Mouse (Mus musculus): Measurements from ENCODE around the gene Cldn5. TPM values are rescaled to one million over a fixed set of nuclear protein-coding genes. Genes with fewer than 3 reads are reported as not detected.

Cldn5 gene
- polyA plus RNA-seq, 1 experiment from 2014 or later: 68.2 TPM

DNA sequence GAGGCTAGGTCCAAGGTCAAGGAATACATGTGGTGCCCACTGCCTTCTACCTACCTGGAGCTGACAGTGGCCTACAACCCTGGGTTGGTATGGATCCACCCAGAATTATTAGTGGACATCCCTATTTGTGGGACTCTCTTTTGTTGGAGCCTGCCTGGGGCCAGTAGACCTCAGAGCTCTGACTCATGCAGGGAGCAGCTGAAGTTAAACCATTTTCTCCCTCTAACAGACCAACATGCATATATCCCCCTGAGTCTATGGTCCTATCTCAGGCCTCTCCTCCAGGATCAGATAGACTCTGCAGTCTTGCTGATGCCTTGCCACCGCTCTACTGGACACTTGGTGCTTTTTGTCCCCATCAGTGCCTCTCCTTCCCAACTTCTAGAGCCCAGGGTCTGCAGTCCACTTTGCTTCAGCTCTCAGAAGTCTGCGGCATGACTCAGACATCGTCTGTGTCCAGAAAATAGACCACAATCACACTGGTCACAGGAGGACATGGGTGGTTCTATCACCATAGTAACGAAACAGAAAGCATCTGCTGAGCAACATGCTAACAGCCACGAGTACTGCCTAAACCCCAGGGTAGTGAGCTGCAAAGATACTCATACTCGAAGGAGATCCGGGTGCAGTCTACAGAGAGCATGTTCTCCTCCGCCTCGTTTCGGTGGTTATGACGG lies 18.7 kb downstream of the Cldn5 start:
- no peak overlapping the region for H3K4me2 ChIP-seq (replicated peaks)
- H3K27me3 ChIP-seq: no peaks in the 10 kb centered on the region
- H3K9ac ChIP-seq (replicated peaks): no peak overlapping the region
- 93% methylated on average over 11 of the region's 11 CpGs for WGBS
- no peaks in the 10 kb centered on the region for H3K9me3 ChIP-seq
- no peak overlapping the region for H3K27ac ChIP-seq
- H3K4me3 ChIP-seq (replicated peaks): no peak overlapping the region
- H3K4me1 ChIP-seq (replicated peaks): no peaks in the 10 kb centered on the region
- H3K36me3 ChIP-seq: peaks cover 36% of the 10 kb centered on the region
- no peak for ATAC-seq

DNA sequence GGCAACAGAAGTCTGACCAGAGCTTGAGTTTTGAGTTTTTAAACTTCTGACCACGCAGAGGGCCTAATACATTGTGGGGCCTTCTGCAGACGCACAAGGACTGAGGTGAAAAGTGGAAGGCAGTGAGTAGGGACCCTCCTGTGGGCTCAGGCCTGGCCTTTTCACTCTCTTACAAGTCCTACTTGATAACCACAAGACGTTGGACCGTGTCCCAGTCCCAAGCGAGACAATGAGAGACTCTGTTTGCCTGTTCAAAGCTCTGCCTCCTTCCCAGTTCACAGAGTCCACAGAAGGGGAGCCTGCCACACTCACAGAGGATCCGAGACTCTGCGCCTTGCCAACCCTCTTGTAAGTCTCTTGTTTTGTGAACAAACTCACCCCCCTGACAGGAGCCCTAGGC lies 20.0 kb downstream of the Cldn5 start:
- no peak for ATAC-seq
- H3K9me3 ChIP-seq: no peaks in the 10 kb centered on the region
- H3K27me3 ChIP-seq: no peaks in the 10 kb centered on the region
- H3K4me1 ChIP-seq (replicated peaks): no peaks in the 10 kb centered on the region
- no peak overlapping the region for H3K4me3 ChIP-seq (replicated peaks)
- H3K4me2 ChIP-seq (replicated peaks): no peak overlapping the region
- no peak overlapping the region for H3K27ac ChIP-seq
- no peak overlapping the region for H3K9ac ChIP-seq (replicated peaks)
- H3K36me3 ChIP-seq: peaks cover 41% of the 10 kb centered on the region
- WGBS: 90% methylated on average over 7 of the region's 7 CpGs

DNA sequence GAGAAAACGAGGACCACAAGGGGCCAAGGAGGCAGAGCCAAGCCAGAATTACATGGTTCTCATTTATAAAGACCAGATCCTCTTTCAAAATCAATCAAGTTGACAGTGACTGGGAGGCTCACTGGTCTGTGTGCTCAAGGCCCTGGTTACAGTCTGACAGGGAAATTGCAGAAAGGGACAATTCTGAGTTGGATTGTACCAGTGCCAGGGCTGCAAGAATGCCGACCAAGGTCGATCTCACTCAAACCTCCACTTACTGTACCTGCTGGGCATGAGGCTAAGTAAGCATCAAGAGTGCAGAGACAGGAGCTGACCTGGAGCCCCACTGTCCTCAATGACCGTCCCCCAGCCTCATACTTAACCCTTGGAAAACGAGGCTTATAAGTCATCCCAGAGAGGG lies 21.5 kb downstream of the Cldn5 start:
- Histone ChIP-seq H3K36me3 (peaks cover 41% of the 10 kb centered on the region), H3K4me1 (replicated peaks) (no peaks in the 10 kb centered on the region), H3K9me3 (no peaks in the 10 kb centered on the region), H3K4me3 (replicated peaks) (no peak overlapping the region), H3K9ac (replicated peaks) (0 out of 2 replicates have a peak overlapping the region, but pooled peaks have one; percentile 14), H3K27me3 (no peaks in the 10 kb centered on the region), H3K4me2 (replicated peaks) (no peak overlapping the region), H3K27ac (no peak overlapping the region)
- WGBS: 91% methylated on average over 5 of the region's 5 CpGs
- no peak for ATAC-seq

DNA sequence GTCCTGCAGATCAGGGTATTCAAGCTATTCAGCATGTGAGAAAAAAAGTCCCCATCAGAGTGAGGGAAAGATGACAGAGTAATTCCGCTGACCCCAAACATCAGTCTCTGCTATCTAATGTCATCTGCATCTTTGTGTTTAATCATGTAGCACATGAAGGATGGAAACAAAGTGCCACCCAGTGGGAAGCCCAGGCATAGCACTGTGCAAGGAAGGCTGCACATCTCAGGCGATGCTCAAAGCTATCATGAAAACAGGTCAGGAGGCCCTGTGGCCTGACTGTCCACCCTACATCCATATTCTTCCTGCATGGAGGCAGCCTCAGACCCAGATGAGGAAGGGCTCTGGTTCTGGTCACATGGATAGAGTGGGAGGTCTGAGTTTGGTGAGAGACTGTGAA lies 22.2 kb downstream of the Cldn5 start:
- H3K27ac ChIP-seq: no peak overlapping the region
- peak; percentile 55; the same call in 1 of the 2 replicates for ATAC-seq
- H3K4me1 ChIP-seq (replicated peaks): no peaks in the 10 kb centered on the region
- H3K9me3 ChIP-seq: no peaks in the 10 kb centered on the region
- H3K36me3 ChIP-seq: peaks cover 42% of the 10 kb centered on the region
- H3K4me3 ChIP-seq (replicated peaks): no peak overlapping the region
- H3K27me3 ChIP-seq: no peaks in the 10 kb centered on the region
- 65% methylated on average over 2 of the region's 2 CpGs for WGBS
- no peak overlapping the region for H3K4me2 ChIP-seq (replicated peaks)
- no peak overlapping the region for H3K9ac ChIP-seq (replicated peaks)

DNA sequence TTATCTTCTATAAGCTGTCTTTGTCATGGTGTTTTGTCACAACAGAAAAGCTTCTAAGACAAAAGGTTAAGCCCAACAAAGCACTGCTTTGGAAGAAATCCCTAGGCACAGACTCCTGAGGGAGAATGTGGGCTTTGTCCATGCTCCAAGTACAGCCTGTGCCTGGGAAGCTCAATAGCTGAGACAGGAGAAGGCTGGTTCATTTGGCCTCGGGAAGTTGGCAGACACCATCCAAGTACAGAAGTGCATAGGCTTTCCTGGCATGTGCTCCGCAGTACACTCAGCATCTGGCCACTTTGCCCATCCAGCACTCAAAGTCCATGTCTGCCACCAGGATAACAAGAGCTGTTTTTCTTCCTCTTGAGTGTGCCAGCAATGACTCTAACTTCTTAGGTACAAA lies 29.1 kb downstream of the Cldn5 start:
- WGBS: 93% methylated on average over 2 of the region's 2 CpGs
- no peak for ATAC-seq

DNA sequence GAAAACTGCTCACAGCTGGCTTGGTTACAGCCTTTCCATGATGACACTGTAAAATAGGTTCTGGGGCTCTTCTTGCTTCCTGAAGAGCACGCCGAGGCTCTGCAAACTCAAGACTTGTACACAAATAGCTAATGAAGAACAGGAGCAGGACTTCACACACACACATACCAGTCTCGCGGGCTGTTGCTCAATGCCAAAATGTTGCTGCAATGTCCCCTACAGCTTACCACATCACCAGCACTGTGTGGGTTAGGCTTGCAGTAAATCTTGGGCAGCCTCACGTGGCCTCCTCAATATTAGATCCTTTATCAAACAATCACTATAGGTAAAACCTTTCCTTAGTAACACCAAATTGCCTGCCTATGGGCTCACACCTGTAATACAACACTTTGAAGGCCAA lies 32.4 kb downstream of the Cldn5 start:
- Histone ChIP-seq H3K9ac (replicated peaks) (no peak overlapping the region), H3K36me3 (peaks cover 26% of the 10 kb centered on the region), H3K27me3 (no peaks in the 10 kb centered on the region), H3K4me3 (replicated peaks) (no peak overlapping the region), H3K27ac (no peak overlapping the region), H3K9me3 (no peaks in the 10 kb centered on the region), H3K4me1 (replicated peaks) (peaks cover 22% of the 10 kb centered on the region), H3K4me2 (replicated peaks) (no peak overlapping the region)
- no peak for ATAC-seq
- WGBS: 93% methylated on average over 5 of the region's 5 CpGs

More for the DNA sequence above, 29.1 kb downstream of the Cldn5 start:
- no peak overlapping the region for H3K27ac ChIP-seq
- no peak overlapping the region for H3K4me2 ChIP-seq (replicated peaks)
- no peaks in the 10 kb centered on the region for H3K27me3 ChIP-seq
- H3K9ac ChIP-seq (replicated peaks): no peak overlapping the region
- H3K9me3 ChIP-seq: no peaks in the 10 kb centered on the region
- H3K4me1 ChIP-seq (replicated peaks): peaks cover 2% of the 10 kb centered on the region
- peaks cover 33% of the 10 kb centered on the region for H3K36me3 ChIP-seq
- no peak overlapping the region for H3K4me3 ChIP-seq (replicated peaks)

DNA sequence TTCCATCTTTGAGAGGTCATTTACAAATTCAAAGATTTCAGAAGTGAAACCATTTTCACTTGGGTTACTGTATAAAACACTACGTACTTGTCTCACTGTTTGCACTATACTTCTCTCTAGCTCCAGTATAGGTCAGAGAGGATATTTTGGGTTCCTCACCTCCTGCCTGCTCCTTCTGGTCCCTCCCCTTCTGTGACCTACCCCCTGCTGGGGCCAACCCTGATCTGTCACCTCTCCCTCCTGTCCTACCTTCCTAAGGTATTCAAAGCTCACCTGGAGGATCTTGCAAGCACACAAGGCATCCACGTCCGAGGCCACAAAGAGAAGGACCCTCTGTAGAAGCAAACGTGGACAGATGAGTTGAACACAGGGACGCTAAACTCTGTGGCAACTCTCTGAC lies 34.4 kb downstream of the Cldn5 start:
- H3K9ac ChIP-seq (replicated peaks): peak overlapping the region; percentile 50
- H3K27ac ChIP-seq: no peak overlapping the region
- 10% methylated on average over 5 of the region's 5 CpGs for WGBS
- peaks cover 27% of the 10 kb centered on the region for H3K36me3 ChIP-seq
- H3K4me1 ChIP-seq (replicated peaks): peaks cover 23% of the 10 kb centered on the region
- no peaks in the 10 kb centered on the region for H3K27me3 ChIP-seq
- peak overlapping the region; percentile 81 for H3K4me2 ChIP-seq (replicated peaks)
- ATAC-seq: peak; percentile 16
- peak overlapping the region; percentile 77 for H3K4me3 ChIP-seq (replicated peaks)
- H3K9me3 ChIP-seq: no peaks in the 10 kb centered on the region

DNA sequence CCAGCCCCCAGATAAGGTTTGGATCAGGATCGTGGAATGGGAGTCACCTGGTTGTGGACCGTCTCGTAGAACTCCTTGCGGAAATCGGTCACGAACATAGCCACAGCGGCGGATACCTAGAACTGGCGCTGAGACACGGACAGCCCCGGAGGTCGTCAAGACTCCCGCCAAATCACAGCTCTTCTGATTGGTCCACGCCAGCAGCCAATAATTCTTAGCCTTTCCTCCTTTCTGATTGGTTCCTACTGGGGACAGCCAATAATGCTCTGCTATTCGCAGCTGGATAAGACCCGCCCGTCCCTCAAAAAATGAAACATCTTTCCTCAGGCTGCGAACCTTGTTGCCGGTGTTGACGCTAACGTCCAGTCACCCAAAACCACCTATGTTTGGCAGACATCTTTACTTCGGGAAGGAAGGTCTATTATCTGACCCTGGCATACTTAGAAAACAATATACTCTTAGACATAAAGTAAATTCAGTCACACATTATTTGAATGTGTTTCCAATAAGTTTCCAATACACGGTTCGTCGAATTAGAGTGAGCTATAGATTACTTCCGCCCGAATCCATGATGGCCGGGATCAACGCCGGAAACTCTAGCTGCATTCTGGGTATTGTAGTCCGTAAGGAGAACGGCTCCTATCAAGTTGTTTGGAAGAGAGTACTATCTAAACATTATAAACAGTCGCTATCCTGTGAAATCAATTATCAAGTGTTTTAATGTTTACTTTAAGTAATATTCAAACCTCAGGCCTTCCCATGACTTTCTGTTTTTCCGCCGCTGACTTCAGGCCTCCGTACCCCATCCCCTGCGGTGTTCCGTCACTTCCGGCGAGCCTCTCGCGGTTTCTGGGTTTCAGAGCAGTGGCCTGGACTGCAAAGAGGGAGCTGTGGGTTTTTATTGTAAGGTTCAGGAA lies 35.1 kb downstream of the Cldn5 start, which contains the start of the genes Ufd1 and Cdc45:
TSS of gene Ufd1 (plus strand) at position 312 of the 917 bp plus-strand sequence.
TSS of gene Cdc45 (minus strand) at position 520 of the 917 bp plus-strand sequence.
- H3K4me2 ChIP-seq (replicated peaks): peak within 1 kb of the TSS; percentile 81
- no peaks in the 10 kb centered on the region for H3K9me3 ChIP-seq
- H3K4me3 ChIP-seq (replicated peaks): peak within 1 kb of the TSS; percentile 77
- ATAC-seq: peak; percentile 95
- peaks cover 31% of the 10 kb centered on the region for H3K36me3 ChIP-seq
- peak within 1 kb of the TSS; percentile 40 for H3K27ac ChIP-seq
- 0% methylated on average over 42 of the region's 42 CpGs for WGBS
- H3K4me1 ChIP-seq (replicated peaks): peaks cover 23% of the 10 kb centered on the region
- H3K27me3 ChIP-seq: no peaks in the 10 kb centered on the region
- peak within 1 kb of the TSS; percentile 85 for H3K9ac ChIP-seq (replicated peaks)

DNA sequence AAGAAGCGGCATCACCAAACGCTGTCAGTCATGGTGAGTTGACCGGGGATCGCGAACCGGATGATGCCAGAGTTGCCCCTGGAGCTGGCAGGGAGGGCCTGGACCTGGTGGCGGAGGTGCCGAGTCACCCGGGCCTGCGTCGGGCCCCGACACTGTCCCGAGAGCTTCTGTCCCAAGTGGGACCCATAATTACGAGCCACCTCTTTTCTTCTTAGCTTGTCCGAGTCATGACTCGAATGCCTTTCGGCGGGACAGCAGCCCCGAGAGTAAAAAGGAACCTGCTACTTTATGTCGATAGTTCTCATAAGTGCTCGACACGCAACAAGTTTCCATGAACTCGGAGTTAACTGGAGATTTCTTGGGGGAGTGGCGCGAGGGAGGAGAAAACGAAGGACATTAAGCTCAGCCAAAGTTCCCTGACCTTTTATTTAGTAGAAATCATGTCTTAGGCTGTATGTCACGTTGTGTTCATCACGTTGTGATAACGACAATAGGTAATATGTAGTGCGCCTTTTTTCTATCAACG lies 35.8 kb downstream of the Cldn5 start:
- H3K27ac ChIP-seq: peak overlapping the region; percentile 32; the same call in 1 of the 2 replicates
- peaks cover 36% of the 10 kb centered on the region for H3K36me3 ChIP-seq
- H3K27me3 ChIP-seq: no peaks in the 10 kb centered on the region
- ATAC-seq: peak; percentile 73; the same call in 1 of the 2 replicates
- peak overlapping the region; percentile 85 for H3K9ac ChIP-seq (replicated peaks)
- peak overlapping the region; percentile 77 for H3K4me3 ChIP-seq (replicated peaks)
- no peaks in the 10 kb centered on the region for H3K9me3 ChIP-seq
- 2% methylated on average over 31 of the region's 31 CpGs for WGBS
- H3K4me1 ChIP-seq (replicated peaks): peaks cover 23% of the 10 kb centered on the region
- peak overlapping the region; percentile 81 for H3K4me2 ChIP-seq (replicated peaks)

DNA sequence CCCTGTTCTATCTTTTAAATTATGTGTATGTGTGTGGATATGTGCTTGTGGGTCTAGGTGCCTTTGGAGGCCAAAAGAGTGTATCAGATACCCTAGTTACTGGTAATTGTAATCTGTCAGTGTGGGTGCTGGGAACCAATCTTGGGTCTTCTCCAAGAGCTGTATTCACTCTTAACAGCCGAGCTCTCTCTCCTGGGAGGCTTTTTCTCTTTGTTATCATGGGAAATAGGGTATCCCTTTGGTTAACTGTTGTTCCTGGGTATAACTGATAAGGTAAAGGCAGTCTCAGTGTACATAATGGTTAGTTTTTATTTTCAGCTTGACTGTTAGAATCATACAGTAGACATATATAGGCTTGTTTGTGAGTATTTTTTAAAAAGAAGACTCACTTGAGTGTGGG lies 45.7 kb downstream of the Cldn5 start:
- Histone ChIP-seq H3K36me3 (peaks cover 97% of the 10 kb centered on the region), H3K4me1 (replicated peaks) (no peaks in the 10 kb centered on the region), H3K4me3 (replicated peaks) (no peak overlapping the region), H3K27ac (no peak overlapping the region), H3K4me2 (replicated peaks) (no peak overlapping the region), H3K9me3 (no peaks in the 10 kb centered on the region), H3K27me3 (no peaks in the 10 kb centered on the region), H3K9ac (replicated peaks) (no peak overlapping the region)
- 94% methylated on average over 1 of the region's 1 CpGs for WGBS
- no peak for ATAC-seq

DNA sequence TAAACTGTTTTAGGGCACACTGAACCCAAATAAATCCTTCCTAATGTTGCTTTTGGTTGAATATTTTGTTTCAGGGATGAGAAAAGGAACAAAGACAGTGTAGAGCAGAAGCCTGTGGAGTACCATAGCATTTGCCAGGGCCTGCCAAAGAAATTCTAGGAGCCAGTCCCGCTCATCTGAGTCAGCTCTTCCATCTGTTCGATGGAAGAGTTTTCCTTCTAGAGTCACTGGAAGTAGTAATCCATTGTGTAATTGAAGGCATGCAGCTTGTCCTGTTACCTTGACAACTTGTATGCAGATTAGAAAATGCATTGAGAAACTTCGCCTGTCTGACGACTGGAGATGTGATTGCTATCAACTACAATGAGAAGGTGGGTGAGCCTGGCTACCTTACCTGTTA lies 46.3 kb downstream of the Cldn5 start:
- H3K4me1 ChIP-seq (replicated peaks): no peaks in the 10 kb centered on the region
- H3K9me3 ChIP-seq: no peaks in the 10 kb centered on the region
- H3K27ac ChIP-seq: no peak overlapping the region
- H3K4me2 ChIP-seq (replicated peaks): no peak overlapping the region
- H3K27me3 ChIP-seq: no peaks in the 10 kb centered on the region
- H3K4me3 ChIP-seq (replicated peaks): no peak overlapping the region
- 67% methylated on average over 4 of the region's 4 CpGs for WGBS
- no peak overlapping the region for H3K9ac ChIP-seq (replicated peaks)
- H3K36me3 ChIP-seq: peaks cover 97% of the 10 kb centered on the region
- no peak for ATAC-seq

Data from midbrain, embryonic 13.5 days (tissue).